Comparison of ENCODE assay signal across 32 mouse cellular contexts in genomic region chr9:35516711-35517110, GRCm38 (mm10). TPM values are rescaled to one million over a fixed set of nuclear protein-coding genes. Genes with fewer than 3 reads are reported as not detected.
"Had no signal": no experiment of that assay in that cellular context is flagged by ENCODE, and none has a peak within 500 bp of the region (broad histone marks: within the 10 kb centered on the region; RNA-seq: fewer than 3 reads in every experiment).

No protein-coding gene starts in this region.

- H3K4me2 ChIP-seq: embryonic facial prominence, embryonic 12.5 days; embryonic facial prominence, embryonic 13.5 days; embryonic facial prominence, embryonic 15.5 days; forebrain, embryonic 12.5 days; forebrain, embryonic 13.5 days; forebrain, embryonic 15.5 days had no signal

- ATAC-seq: forebrain, embryonic 13.5 days; forebrain, embryonic 14.5 days; forebrain, embryonic 15.5 days; forebrain, embryonic 16.5 days; forebrain, postnatal 0 days had no signal

- H3K27ac ChIP-seq: embryonic facial prominence, embryonic 10.5 days; embryonic facial prominence, embryonic 12.5 days; embryonic facial prominence, embryonic 13.5 days; embryonic facial prominence, embryonic 15.5 days; forebrain, embryonic 12.5 days; forebrain, embryonic 13.5 days; forebrain, embryonic 15.5 days; gastrocnemius, adult 2 months; heart, adult 2 months had no signal

- H3K9me3 ChIP-seq: embryonic facial prominence, embryonic 10.5 days; embryonic facial prominence, embryonic 12.5 days; embryonic facial prominence, embryonic 13.5 days; embryonic facial prominence, embryonic 15.5 days; forebrain, embryonic 12.5 days; forebrain, embryonic 13.5 days; forebrain, embryonic 15.5 days had no signal

- H3K36me3 ChIP-seq: embryonic facial prominence, embryonic 10.5 days; embryonic facial prominence, embryonic 12.5 days; embryonic facial prominence, embryonic 13.5 days; embryonic facial prominence, embryonic 15.5 days; forebrain, embryonic 12.5 days; forebrain, embryonic 15.5 days had no signal

- DNase-seq: cerebellum, adult 2 months; cerebellum, adult 8-10 months; cerebellum, adult 9-10 months; cerebellum, adult 9-11 months; cerebellum, postnatal 10 days; cerebellum, postnatal 14 days; cerebellum, postnatal 25 days; cerebellum, postnatal 36 days; embryo, embryonic 11 days; forebrain, postnatal 0 days; gastrocnemius, adult 2 months; gastrocnemius, postnatal 10 days; gastrocnemius, postnatal 14 days; gastrocnemius, postnatal 25 days; gastrocnemius, postnatal 36 days; heart, adult 18-20 months; heart, adult 2 months had no signal

- H3K9ac ChIP-seq: embryonic facial prominence, embryonic 12.5 days; embryonic facial prominence, embryonic 13.5 days; embryonic facial prominence, embryonic 15.5 days; forebrain, embryonic 12.5 days; forebrain, embryonic 13.5 days; forebrain, embryonic 15.5 days; forebrain, postnatal 0 days had no signal

- H3K4me1 ChIP-seq: embryonic facial prominence, embryonic 15.5 days; forebrain, embryonic 12.5 days; forebrain, embryonic 13.5 days; forebrain, embryonic 15.5 days had no signal

- H3K4me3 ChIP-seq: embryonic facial prominence, embryonic 10.5 days; embryonic facial prominence, embryonic 12.5 days; embryonic facial prominence, embryonic 13.5 days; embryonic facial prominence, embryonic 15.5 days; erythroblast, embryonic 14.5 days; forebrain, embryonic 12.5 days; forebrain, embryonic 13.5 days; forebrain, embryonic 15.5 days; gastrocnemius, adult 2 months; heart, adult 2 months had no signal

- H3K27me3 ChIP-seq: embryonic facial prominence, embryonic 12.5 days; embryonic facial prominence, embryonic 15.5 days; forebrain, embryonic 13.5 days; forebrain, embryonic 15.5 days had no signal

RNA-seq across cellular contexts. Expression of gene Gm1113, which starts 1.4 kb away (rescaled TPM):
- polyA plus RNA-seq: cerebellum, adult 2 months; cortical plate, adult 2 months; embryonic facial prominence, embryonic 10.5 days; embryonic facial prominence, embryonic 11.5 days; embryonic facial prominence, embryonic 12.5 days; embryonic facial prominence, embryonic 13.5 days; embryonic facial prominence, embryonic 14.5 days; embryonic facial prominence, embryonic 15.5 days; erythroblast, embryonic 14.5 days; forebrain, embryonic 12.5 days; forebrain, embryonic 13.5 days; forebrain, embryonic 14.5 days; forebrain, embryonic 15.5 days; forebrain, embryonic 16.5 days; forebrain, postnatal 0 days; frontal cortex, adult 2 months; gonadal fat pad, adult 2 months; heart, adult 2 months had no signal

RNA-seq across cellular contexts. Expression of gene Ddx25, which starts 41.6 kb away (rescaled TPM):
- polyA plus RNA-seq: erythroblast, embryonic 14.5 days had no signal
